Mouse (Mus musculus): ENCODE results near the gene Ube2s. TPM values are rescaled to one million over a fixed set of nuclear protein-coding genes. Genes with fewer than 3 reads are reported as not detected.
A peak's percentile ranks its signal among the peaks of the same experiment; 100 is the strongest.

Ube2s gene
- total RNA-seq, 2 experiments from 2014 or later = 185 to 324 TPM

GRCm38 (mm10) chr7:4782130-4782529, 30.3 kb downstream of the Ube2s start:
- peak; percentile 83 for ATAC-seq (ENCODE audit: poor library complexity, severe bottlenecking)

- no peak for ATAC-seq (ENCODE audit: poor library complexity, severe bottlenecking)
Measured at GRCm38 (mm10) chr7:4779921-4780320, 32.5 kb downstream of the Ube2s start.

GRCm38 (mm10) chr7:4777851-4778637, 34.3 kb downstream of the Ube2s start:
- ATAC-seq (ENCODE audit: poor library complexity, severe bottlenecking) = no peak

GRCm38 (mm10) chr7:4776861-4777830, 35.2 kb downstream of the Ube2s start:
- no peak for ATAC-seq (ENCODE audit: poor library complexity, severe bottlenecking)

DNA sequence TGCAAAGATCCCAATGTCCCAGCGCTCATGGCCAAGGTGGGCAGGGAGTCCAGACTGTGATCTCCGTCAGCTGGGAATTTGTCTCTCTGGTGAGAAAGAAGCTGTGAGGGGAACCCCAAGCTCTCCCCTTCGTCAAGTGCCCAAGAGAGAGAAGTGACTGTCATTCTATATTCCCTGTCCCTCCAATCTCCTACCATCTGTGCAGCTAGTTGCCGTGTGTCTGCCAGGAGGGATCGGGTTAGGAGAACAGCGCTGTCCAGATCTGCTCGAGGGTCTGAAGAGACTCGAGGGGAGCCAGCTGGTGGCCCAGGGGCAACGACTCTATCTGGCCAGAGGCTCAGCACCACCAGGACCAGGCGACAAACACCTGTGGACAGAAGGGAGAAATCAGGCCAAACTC, 36.3 kb downstream of the Ube2s start:
- no peak for ATAC-seq (ENCODE audit: poor library complexity, severe bottlenecking)

DNA sequence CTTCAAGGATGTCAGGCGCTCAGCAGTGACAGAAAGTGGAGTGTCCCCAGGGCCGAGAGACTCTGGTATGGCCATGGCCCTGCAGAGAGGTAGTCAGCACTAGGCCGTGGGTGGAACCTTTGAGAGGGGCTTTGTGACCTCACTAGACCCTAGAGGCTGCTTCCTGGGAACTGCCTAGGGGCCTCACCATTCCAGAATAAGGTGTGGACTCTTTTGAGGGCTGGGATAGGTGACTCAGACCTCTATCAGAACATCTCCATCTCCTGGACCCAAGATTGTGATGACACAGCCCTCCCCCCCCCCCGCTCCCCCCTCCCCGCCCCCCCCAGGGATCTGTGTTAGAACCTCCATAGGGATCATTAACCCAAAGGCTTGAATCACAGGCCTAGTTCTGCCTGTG, 41.2 kb downstream of the Ube2s start, which contains the start of gene Fam71e2:
Fam71e2 (minus strand) TSS at position 101 of the 400 bp plus-strand sequence.
- no peak for ATAC-seq (ENCODE audit: poor library complexity, severe bottlenecking)

DNA sequence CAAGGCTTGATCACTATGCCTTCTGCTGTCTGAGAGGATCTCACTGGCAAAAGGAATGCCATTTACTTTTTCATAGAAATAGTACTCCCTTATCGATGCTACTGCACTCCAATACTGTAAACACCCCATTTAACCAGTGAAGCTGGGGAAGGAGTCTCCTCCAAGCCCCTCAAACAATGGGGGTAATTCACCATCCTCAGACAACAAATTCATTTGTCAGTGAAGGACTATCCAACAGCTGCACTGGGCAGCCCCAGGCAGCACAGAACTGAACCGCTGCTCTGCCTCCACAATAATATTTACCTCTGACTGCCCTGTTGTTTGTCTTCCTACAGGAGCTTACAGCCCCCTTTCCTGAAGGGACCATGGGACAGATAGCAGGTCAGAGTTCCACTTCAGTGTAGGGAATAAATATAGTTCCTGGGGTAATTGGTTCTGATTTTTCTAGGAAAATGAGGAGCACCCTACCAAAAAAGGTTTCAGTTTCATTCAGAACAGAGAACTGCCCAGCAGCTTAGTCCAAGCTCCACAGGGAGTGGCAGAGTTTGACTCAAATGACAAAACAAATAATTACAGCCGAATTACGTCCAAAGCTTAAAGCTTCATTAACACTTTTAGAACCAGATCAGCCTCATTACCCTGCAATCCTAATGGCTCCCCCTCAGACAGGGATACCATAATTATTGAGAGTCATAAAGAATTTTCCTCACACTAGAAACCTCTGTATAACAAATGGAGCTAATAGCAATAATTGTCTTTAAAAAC, 47.3 kb downstream of the Ube2s start:
- ATAC-seq (ENCODE audit: poor library complexity, severe bottlenecking) = no peak

DNA sequence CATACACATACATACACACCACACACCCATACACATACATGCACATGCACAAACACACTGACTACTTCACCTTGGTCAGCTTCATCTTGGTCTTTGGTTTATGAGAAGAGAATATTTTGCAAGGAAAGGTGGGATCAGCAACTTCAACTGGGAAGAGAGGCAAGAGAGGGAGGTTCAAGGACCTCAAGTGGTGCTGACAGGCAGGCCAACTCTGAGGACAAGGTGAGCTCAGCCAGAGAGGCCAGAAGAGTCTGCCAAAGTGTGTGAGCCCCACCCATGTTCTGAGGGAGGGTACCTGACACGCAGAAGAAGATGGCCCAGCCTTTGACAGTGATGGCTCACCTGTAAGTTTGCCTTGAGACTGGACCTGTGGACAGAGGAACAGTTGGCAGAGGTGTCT, 52.7 kb downstream of the Ube2s start:
- ATAC-seq (ENCODE audit: poor library complexity, severe bottlenecking) = no peak

GRCm38 (mm10) chr7:4752821-4753570, 59.4 kb downstream of the Ube2s start, which contains the start of gene Cox6b2:
TSS of gene Cox6b2 (minus strand) at chr7:4753094.
- peak; percentile 79 for ATAC-seq (ENCODE audit: poor library complexity, severe bottlenecking)

DNA sequence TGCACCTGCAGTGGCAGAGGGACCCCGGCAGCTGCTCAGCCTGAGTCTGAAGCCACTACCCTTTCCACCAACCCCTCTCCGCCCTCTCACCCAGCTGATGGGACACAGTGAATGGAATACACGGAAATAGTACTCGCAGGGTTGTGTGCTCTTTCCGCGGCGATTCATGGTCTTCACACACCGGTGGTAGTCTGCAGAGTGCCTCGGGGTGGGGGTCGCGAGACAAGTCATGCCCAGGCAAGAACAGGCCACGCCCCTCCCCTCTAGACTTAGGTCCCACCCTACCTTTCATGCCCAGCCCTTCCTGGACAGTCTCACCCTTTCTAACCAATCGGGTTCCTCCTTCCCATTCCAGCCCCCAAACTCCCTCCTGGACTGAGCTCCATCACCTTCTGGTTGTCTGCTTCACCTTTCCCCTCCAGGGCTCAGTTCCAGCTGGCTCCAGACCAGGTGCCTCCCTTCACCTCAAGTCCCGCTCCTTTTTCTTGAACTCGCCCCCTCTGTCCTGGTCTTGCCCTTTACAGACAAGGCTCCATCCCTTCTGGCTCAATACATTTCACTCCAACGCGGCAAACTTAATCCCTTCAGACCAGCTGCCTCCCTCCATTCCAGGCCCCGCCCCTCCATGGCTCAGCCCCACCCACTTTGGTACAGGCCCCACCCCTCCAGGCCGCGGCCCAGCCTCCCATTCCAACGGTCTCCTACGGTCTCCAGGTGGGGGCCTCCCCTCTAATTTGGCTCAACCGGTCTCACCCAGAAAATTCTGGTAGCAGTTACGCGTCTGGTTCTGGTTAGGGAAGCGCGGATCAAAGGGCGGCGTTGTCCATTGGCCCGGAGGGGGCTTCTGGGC, 60.2 kb downstream of the Ube2s start:
- ATAC-seq (ENCODE audit: poor library complexity, severe bottlenecking) = peak; percentile 60

DNA sequence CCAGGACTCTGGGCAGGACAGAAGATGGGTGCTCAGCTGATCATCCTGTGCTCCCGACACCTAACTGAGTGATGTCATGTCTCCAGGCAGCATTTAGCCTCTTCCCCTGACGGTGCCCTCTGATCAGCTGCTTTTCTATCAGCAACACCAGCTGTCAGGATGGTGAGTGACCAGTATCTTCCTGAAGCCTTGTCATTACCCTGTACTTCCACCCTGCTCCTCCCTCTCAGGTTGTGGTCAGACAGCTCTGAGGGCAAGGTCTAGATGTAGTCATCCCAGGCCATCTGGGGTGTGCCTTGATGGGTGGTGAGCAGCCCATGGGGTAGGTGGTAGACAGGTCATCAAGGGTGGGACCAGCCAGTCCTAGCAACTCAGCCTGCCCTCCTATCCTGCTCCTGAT, 63.2 kb downstream of the Ube2s start:
- no peak for ATAC-seq (ENCODE audit: poor library complexity, severe bottlenecking)

- ATAC-seq (ENCODE audit: poor library complexity, severe bottlenecking) = no peak
Measured at GRCm38 (mm10) chr7:4748321-4748720, 64.1 kb downstream of the Ube2s start.

- no peak for ATAC-seq (ENCODE audit: poor library complexity, severe bottlenecking)
Measured at GRCm38 (mm10) chr7:4747156-4747899, 65.1 kb downstream of the Ube2s start.

- ATAC-seq (ENCODE audit: poor library complexity, severe bottlenecking) = no peak
Measured at GRCm38 (mm10) chr7:4746326-4746980, 65.9 kb downstream of the Ube2s start.

DNA sequence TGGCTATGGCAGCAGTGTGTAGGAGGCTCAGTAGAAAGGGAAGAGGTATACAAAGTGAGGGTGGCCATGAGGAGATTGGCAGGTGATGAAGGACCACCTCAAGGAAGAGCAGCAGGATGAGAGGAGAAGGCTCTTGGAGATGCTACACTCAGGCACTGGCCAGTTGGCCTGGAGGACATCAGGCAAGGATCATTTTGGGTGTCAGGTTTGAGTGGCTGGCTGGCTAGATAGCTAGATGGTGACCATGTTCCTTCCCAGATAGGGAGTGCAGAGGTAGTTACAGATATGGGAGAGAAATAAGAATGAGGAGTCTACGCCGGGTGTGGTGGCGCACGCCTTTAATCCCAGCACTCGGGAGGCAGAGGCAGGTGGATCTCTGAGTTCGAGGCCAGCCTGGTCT, 67.5 kb downstream of the Ube2s start:
- ATAC-seq (ENCODE audit: poor library complexity, severe bottlenecking) = no peak
